Mouse (Mus musculus) testis, adult 2 months (tissue): ENCODE measurements around the gene Rimklb.

ENCODE experiments used
- CTCF ChIP-seq: fragments of 200-500 bp; IDR thresholded peaks from 2 replicates; pipeline ENCODE4 v1.5.1; 2012; ENCODE audit warnings: low read depth, mild to moderate bottlenecking, inconsistent platforms, low read length, moderate library complexity; ENCODE audit not compliant: control insufficient read depth, insufficient read depth, insufficient replicate concordance
- POLR2A ChIP-seq: fragments of 200-500 bp; IDR thresholded peaks from 2 replicates; pipeline ENCODE4 v1.6.1; 2012; ENCODE audit warnings: low read depth, mild to moderate bottlenecking, inconsistent platforms, low read length, moderate library complexity; ENCODE audit not compliant: control insufficient read depth

DNA sequence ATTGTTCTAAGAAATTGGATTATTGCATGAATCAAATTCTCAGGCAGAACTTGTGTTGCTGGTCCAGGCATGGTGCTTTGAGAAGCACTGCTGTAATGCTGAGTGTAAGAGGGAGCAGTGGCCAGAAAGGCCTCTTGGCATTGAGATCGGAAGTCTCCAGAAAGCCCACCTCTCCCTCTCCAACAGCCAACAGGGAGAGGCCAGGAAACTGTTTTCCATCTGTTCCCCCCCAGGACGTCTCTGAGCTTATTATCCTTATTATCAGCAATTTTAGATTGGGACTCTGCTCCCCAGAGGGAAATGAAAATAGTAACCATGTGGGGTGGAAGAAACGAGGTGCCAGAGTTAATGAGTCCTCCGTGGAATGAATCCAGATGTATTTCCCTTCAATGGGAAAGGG lies 82.2 kb downstream of the Rimklb start:
- no peak for TF ChIP-seq POLR2A
- TF ChIP-seq CTCF: no peak
